Mouse (Mus musculus): ENCODE measurements around the gene Fcna. TPM values are rescaled to one million over a fixed set of nuclear protein-coding genes. Genes with fewer than 3 reads are reported as not detected.
A peak's percentile ranks its signal among the peaks of the same experiment; 100 is the strongest.

The Fcna gene
- polyA plus RNA-seq, 1 experiment from 2014 or later, result 3.6 TPM

- H3K9me3 ChIP-seq, result no peaks in the 10 kb centered on the region
- ATAC-seq (ENCODE audit: borderline replicate concordance, extremely low read depth, low FRiP score, low TSS enrichment), result no peak
- 18% methylated on average over 6 of the region's 6 CpGs for WGBS
These were observed 12.1 kb upstream of the Fcna start for GRCm38 (mm10) chr2:25639890-25640289.

DNA sequence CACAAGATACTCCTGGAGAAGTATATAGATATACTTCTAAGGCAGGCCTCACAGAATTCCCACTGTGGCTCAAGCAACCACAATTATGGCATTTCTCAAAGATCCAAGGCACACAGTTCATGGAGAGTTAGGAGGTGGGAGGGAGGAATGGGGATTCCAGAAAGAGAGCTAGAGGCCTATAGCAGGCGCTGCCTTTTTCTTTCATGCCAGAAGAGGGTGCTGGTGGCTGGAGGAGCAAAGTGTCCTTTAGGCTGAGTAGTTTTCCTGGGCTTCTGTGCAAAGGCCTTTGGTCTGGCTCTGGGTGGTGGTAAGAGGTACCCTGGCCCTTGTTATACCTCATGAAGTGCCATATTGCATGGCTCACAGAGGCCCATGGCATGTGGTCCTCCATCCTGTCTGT, 6.2 kb upstream of the Fcna start:
- Histone ChIP-seq H3K4me3 (no peak overlapping the region), H3K4me2 (no peak overlapping the region), H3K9ac (no peak overlapping the region), H3K27ac (no peak overlapping the region), H3K27me3 (no peaks in the 10 kb centered on the region), H3K9me3 (no peaks in the 10 kb centered on the region), H3K36me3 (no peaks in the 10 kb centered on the region), H3K4me1 (no peaks in the 10 kb centered on the region)
- ATAC-seq (ENCODE audit: borderline replicate concordance, extremely low read depth, low FRiP score, low TSS enrichment), result no peak
- WGBS, result 42% methylated on average over 1 of the region's 1 CpGs

More at GRCm38 (mm10) chr2:25639890-25640289, 12.1 kb upstream of the Fcna start:
- Histone ChIP-seq H3K4me2 (no peak overlapping the region), H3K4me3 (no peak overlapping the region), H3K36me3 (no peaks in the 10 kb centered on the region), H3K27ac (no peak overlapping the region), H3K4me1 (no peaks in the 10 kb centered on the region), H3K27me3 (no peaks in the 10 kb centered on the region), H3K9ac (no peak overlapping the region)

DNA sequence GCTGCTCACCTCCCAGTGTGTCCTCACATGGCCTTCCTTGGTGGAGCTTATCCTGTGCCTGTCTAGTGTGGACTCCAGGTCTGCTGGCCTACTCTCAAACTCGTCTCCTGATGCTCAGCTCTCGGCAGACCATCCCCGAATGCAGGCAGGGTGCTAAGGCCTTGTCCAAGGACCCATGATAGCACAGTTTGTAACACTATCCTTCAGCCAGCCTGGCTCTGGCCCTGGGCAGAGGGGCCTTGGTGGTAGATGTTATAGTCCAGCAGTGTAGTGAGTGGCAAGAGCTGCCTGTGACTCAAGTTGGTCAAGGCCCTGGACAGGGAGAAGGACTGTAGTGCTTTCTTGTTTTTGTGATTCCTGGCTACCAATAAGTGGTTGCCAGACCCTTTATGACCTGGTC, 5.8 kb upstream of the Fcna start:
- 78% methylated on average over 3 of the region's 3 CpGs for WGBS
- Histone ChIP-seq H3K4me2 (no peak overlapping the region), H3K27me3 (no peaks in the 10 kb centered on the region), H3K9ac (no peak overlapping the region), H3K36me3 (no peaks in the 10 kb centered on the region), H3K4me3 (no peak overlapping the region), H3K27ac (no peak overlapping the region), H3K4me1 (no peaks in the 10 kb centered on the region), H3K9me3 (no peaks in the 10 kb centered on the region)
- ATAC-seq (ENCODE audit: borderline replicate concordance, extremely low read depth, low FRiP score, low TSS enrichment), result no peak

DNA sequence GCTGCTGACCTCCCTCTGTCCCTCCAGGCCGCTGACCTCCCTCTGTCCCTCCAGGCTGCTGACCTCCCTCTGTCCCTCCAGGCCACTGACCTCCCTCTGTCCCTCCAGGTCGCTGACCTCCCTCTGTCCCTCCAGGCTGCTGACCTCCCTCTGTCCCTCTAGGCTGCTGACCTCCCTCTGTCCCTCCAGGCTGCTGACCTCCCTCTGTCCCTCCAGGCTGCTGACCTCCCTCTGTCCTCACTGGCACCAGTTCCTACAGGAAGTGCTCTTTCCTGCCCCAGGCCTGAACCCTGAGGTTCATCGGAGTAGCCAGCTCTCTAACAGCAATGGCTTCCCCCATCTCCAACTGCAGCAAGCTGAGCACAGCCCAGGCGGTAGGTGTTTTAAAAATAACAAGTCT, 908 bp upstream of the Fcna start:
- WGBS, result 34% methylated on average over 4 of the region's 4 CpGs
- Histone ChIP-seq H3K9me3 (no peaks in the 10 kb centered on the region), H3K4me1 (no peaks in the 10 kb centered on the region), H3K4me3 (no peak overlapping the region), H3K9ac (no peak overlapping the region), H3K4me2 (no peak overlapping the region), H3K27ac (no peak overlapping the region), H3K27me3 (no peaks in the 10 kb centered on the region), H3K36me3 (no peaks in the 10 kb centered on the region)
- ATAC-seq (ENCODE audit: borderline replicate concordance, extremely low read depth, low FRiP score, low TSS enrichment), result no peak

DNA sequence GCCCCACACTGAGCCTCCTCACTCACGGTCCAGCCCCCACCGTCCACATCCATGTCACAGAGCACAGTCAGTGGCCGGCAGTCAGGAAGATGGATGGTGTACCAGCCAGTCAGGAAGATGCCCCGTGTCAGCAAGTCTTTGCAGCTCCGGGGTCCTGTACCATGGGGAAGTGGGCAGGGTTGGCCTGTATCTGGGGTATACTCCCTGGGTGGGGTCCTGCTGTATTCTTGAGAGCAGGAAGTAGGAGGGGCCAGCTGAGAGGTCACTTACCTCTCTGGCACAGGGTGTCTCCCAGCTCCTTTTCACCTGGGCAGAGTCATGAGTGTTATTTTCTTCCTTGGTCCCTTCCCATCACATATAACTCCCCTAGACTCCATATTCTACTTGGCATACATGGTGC, 1.8 kb downstream of the Fcna start:
- H3K4me1 ChIP-seq, result peaks cover 8% of the 10 kb centered on the region
- 16% methylated on average over 5 of the region's 5 CpGs for WGBS
- H3K27me3 ChIP-seq, result no peaks in the 10 kb centered on the region
- no peak for ATAC-seq (ENCODE audit: borderline replicate concordance, extremely low read depth, low FRiP score, low TSS enrichment)
- H3K4me3 ChIP-seq, result no peak overlapping the region
- H3K27ac ChIP-seq, result no peak overlapping the region
- no peaks in the 10 kb centered on the region for H3K36me3 ChIP-seq
- H3K9me3 ChIP-seq, result no peaks in the 10 kb centered on the region
- H3K9ac ChIP-seq, result no peak overlapping the region
- H3K4me2 ChIP-seq, result no peak overlapping the region

- ATAC-seq (ENCODE audit: borderline replicate concordance, extremely low read depth, low FRiP score, low TSS enrichment), result peak; percentile 89
- no peaks in the 10 kb centered on the region for H3K36me3 ChIP-seq
- peaks cover 21% of the 10 kb centered on the region for H3K27me3 ChIP-seq
- H3K27ac ChIP-seq, result peak within 1 kb of the TSS; percentile 67
- peaks cover 8% of the 10 kb centered on the region for H3K4me1 ChIP-seq
- no peaks in the 10 kb centered on the region for H3K9me3 ChIP-seq
- peak within 1 kb of the TSS; percentile 52 for H3K9ac ChIP-seq
- WGBS, result 4% methylated on average over 34 of the region's 34 CpGs
- H3K4me2 ChIP-seq, result peak within 1 kb of the TSS; percentile 93
- peak within 1 kb of the TSS; percentile 53 for H3K4me3 ChIP-seq
These were observed 6.3 kb downstream of the Fcna start, which contains the start of gene Tmem141 for GRCm38 (mm10) chr2:25621229-25622200. TSS of gene Tmem141 (minus strand) at chr2:25622005.

- Histone ChIP-seq H3K27ac (0 out of 2 replicates have a peak overlapping the region, but pooled peaks have one; percentile 41), H3K27me3 (peaks cover 28% of the 10 kb centered on the region), H3K4me1 (peaks cover 14% of the 10 kb centered on the region), H3K9ac (no peak overlapping the region), H3K9me3 (no peaks in the 10 kb centered on the region), H3K4me2 (peak overlapping the region; percentile 93; the same call in 1 of the 2 replicates), H3K36me3 (no peaks in the 10 kb centered on the region), H3K4me3 (peak overlapping the region; percentile 53; the same call in 1 of the 2 replicates)
- 81% methylated on average over 4 of the region's 4 CpGs for WGBS
- no peak for ATAC-seq (ENCODE audit: borderline replicate concordance, extremely low read depth, low FRiP score, low TSS enrichment)
These were observed 7.0 kb downstream of the Fcna start for GRCm38 (mm10) chr2:25620852-25621228.

- H3K27me3 ChIP-seq, result peaks cover 32% of the 10 kb centered on the region
- no peaks in the 10 kb centered on the region for H3K36me3 ChIP-seq
- no peaks in the 10 kb centered on the region for H3K9me3 ChIP-seq
- H3K27ac ChIP-seq, result no peak overlapping the region
- no peak overlapping the region for H3K9ac ChIP-seq
- peaks cover 14% of the 10 kb centered on the region for H3K4me1 ChIP-seq
- ATAC-seq (ENCODE audit: borderline replicate concordance, extremely low read depth, low FRiP score, low TSS enrichment), result no peak
- 73% methylated on average over 6 of the region's 6 CpGs for WGBS
- no peak overlapping the region for H3K4me3 ChIP-seq
- H3K4me2 ChIP-seq, result no peak overlapping the region
These were observed 7.4 kb downstream of the Fcna start for GRCm38 (mm10) chr2:25620386-25620785.

GRCm38 (mm10) chr2:25617578-25617977, 10.3 kb downstream of the Fcna start, which contains the start of gene Ccdc183:
TSS of gene Ccdc183 (minus strand) at chr2:25617678.
- peaks cover 14% of the 10 kb centered on the region for H3K4me1 ChIP-seq
- H3K27me3 ChIP-seq, result peaks cover 54% of the 10 kb centered on the region
- 0 out of 2 replicates have a peak within 1 kb of the TSS, but pooled peaks have one; percentile 17 for H3K4me2 ChIP-seq
- H3K9me3 ChIP-seq, result no peaks in the 10 kb centered on the region
- H3K36me3 ChIP-seq, result no peaks in the 10 kb centered on the region
- no peak within 1 kb of the TSS for H3K9ac ChIP-seq
- no peak within 1 kb of the TSS for H3K27ac ChIP-seq
- ATAC-seq (ENCODE audit: borderline replicate concordance, extremely low read depth, low FRiP score, low TSS enrichment), result no peak
- WGBS, result 56% methylated on average over 3 of the region's 3 CpGs
- no peak within 1 kb of the TSS for H3K4me3 ChIP-seq

DNA sequence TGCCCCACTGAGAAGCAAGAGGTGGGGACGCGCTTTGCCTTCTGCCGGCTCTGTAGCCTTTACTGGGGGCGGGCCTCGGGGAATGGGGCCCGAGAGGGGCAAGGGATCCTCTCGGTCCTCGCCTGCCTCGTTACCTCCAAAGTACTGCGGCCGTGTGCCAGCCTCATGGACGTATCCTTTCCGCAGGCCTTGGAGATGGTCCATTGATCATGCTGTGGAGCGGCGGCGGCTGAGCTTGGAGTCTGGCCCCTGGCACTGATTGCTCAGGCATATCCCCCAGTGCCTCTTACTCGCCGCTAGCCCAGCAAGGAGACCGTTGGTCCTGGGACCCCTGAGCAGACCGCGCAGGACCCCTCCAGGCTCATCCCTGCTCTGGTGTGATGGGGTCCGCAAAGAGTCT, 11.4 kb downstream of the Fcna start:
- H3K4me1 ChIP-seq, result peaks cover 11% of the 10 kb centered on the region
- no peak overlapping the region; the same call in 1 of the 2 replicates for H3K4me3 ChIP-seq
- H3K27me3 ChIP-seq, result peaks cover 54% of the 10 kb centered on the region
- 15% methylated on average over 22 of the region's 22 CpGs for WGBS
- peak overlapping the region; percentile 17; the same call in 1 of the 2 replicates for H3K4me2 ChIP-seq
- H3K27ac ChIP-seq, result no peak overlapping the region
- H3K36me3 ChIP-seq, result no peaks in the 10 kb centered on the region
- H3K9ac ChIP-seq, result no peak overlapping the region
- no peak for ATAC-seq (ENCODE audit: borderline replicate concordance, extremely low read depth, low FRiP score, low TSS enrichment)
- H3K9me3 ChIP-seq, result no peaks in the 10 kb centered on the region

GRCm38 (mm10) chr2:25608671-25609070, 19.2 kb downstream of the Fcna start:
- Histone ChIP-seq H3K4me1 (peaks cover 20% of the 10 kb centered on the region), H3K36me3 (no peaks in the 10 kb centered on the region), H3K4me2 (peak overlapping the region; percentile 64), H3K9me3 (no peaks in the 10 kb centered on the region), H3K9ac (peak overlapping the region; percentile 99), H3K27me3 (0 out of 2 replicates have a peak, but pooled peaks cover 5% of the 10 kb centered on the region), H3K27ac (peak overlapping the region; percentile 93; the same call in 1 of the 2 replicates), H3K4me3 (peak overlapping the region; percentile 97)
- WGBS, result 46% methylated on average over 10 of the region's 10 CpGs
- no peak for ATAC-seq (ENCODE audit: borderline replicate concordance, extremely low read depth, low FRiP score, low TSS enrichment)
